Mouse (Mus musculus): Measurements from ENCODE around the gene Lbx1. TPM values are rescaled to one million over a fixed set of nuclear protein-coding genes. Genes with fewer than 3 reads are reported as not detected.
A peak's percentile ranks its signal among the peaks of the same experiment; 100 is the strongest.

Gene Lbx1
- polyA plus RNA-seq, 1 experiment from 2014 or later, result not detected

DNA sequence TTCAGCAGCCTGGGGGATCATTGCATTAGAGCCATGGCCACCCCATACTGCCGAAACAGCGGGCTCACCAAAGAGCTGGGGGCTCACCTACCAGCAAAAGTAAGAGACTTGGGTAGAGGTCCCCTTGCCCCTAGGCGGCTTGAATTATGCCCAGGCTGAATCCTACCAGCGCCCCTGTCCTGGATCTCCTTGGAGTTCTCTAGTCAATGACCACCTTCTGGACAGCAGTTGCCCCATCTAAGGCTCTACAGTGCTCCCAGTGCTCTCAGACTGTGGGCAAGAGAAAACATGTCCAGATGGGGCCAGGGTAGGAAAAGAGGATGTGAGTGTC, 6.4 kb upstream of the Lbx1 start:
- H3K4me2 ChIP-seq (ENCODE audit: low read depth, low read length), result no peak overlapping the region
- H3K27ac ChIP-seq (ENCODE audit: low read depth), result no peak overlapping the region

DNA sequence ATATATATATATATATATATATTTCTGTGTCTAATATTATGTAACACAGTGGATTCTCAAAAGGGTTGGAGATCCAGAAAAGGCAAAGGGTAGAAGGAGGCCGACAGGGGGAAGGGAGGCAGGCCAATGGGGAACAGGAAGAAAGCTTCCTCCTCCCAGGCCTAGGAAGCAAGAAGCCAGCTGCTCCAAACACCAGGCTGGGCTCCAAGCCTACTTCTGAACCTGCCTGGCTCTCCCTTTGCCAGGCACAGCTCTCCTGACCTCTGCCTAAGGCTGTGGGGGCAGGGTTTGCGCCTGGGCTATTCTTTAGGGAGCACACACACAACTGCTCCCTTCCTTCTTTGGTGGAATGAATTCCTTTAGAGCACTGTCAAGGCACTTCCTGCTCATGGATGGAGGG, 4.4 kb upstream of the Lbx1 start:
- 21% methylated on average over 2 of the region's 2 CpGs for WGBS (ENCODE audit: insufficient replicate concordance)
- TF ChIP-seq CTCF (IDR thresholded peaks at IDR 0.05; ENCODE audit: low read depth) (no peak), EP300 (IDR thresholded peaks at IDR 0.05; ENCODE audit: low read depth) (no peak)
- H3K27me3 ChIP-seq (ENCODE audit: insufficient read depth, low read length), result peaks cover 97% of the 10 kb centered on the region
- no peak overlapping the region for H3K4me3 ChIP-seq (ENCODE audit: low read depth, low read length)
- no peaks in the 10 kb centered on the region for H3K36me3 ChIP-seq (replicated peaks; ENCODE audit: insufficient read depth, low read length)
- H3K27ac ChIP-seq (ENCODE audit: low read depth), result no peak overlapping the region
- no peak for ATAC-seq
- no peaks in the 10 kb centered on the region for H3K9me3 ChIP-seq (ENCODE audit: low read length)
- H3K4me2 ChIP-seq (ENCODE audit: low read depth, low read length), result no peak overlapping the region
- DNase-seq, result no peak
- H3K4me1 ChIP-seq (ENCODE audit: insufficient read depth), result peaks cover 7% of the 10 kb centered on the region
- no peak overlapping the region for H3K9ac ChIP-seq (replicated peaks)

More for the DNA sequence above, 6.4 kb upstream of the Lbx1 start:
- Histone ChIP-seq H3K9ac (replicated peaks) (no peak overlapping the region), H3K36me3 (replicated peaks; ENCODE audit: insufficient read depth, low read length) (no peaks in the 10 kb centered on the region), H3K9me3 (ENCODE audit: low read length) (no peaks in the 10 kb centered on the region), H3K4me1 (ENCODE audit: insufficient read depth) (no peaks in the 10 kb centered on the region), H3K27me3 (ENCODE audit: insufficient read depth, low read length) (peaks cover 84% of the 10 kb centered on the region), H3K4me3 (ENCODE audit: low read depth, low read length) (no peak overlapping the region)
- WGBS (ENCODE audit: insufficient replicate concordance), result 25% methylated on average over 4 of the region's 4 CpGs
- ATAC-seq (no peak), DNase-seq (no peak)
- TF ChIP-seq CTCF (IDR thresholded peaks at IDR 0.05; ENCODE audit: low read depth) (no peak), EP300 (IDR thresholded peaks at IDR 0.05; ENCODE audit: low read depth) (no peak)

DNA sequence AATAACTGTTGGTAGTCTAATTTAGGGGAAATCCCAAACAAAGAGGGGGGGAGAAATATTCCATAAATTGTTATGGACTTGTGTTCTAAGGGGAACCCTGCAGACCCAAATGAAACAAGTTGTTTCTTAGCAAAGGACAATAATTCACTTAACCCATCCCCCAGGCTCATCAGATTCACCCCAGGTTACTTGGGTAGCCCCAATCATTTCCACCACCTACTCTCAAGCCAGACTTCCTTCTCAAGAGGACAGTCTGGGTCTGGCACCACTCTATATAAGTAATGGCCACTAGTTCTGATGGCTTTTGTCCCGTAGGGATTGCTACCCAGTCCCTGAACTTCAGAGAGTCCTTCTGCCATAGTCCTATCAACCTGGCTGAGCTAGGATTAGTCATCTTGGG, 3.6 kb upstream of the Lbx1 start:
- H3K4me3 ChIP-seq (ENCODE audit: low read depth, low read length), result no peak overlapping the region
- DNase-seq, result no peak
- H3K4me2 ChIP-seq (ENCODE audit: low read depth, low read length), result no peak overlapping the region
- no peak for ATAC-seq
- H3K27me3 ChIP-seq (ENCODE audit: insufficient read depth, low read length), result peaks cover 98% of the 10 kb centered on the region
- TF ChIP-seq CTCF (IDR thresholded peaks at IDR 0.05; ENCODE audit: low read depth), result no peak
- TF ChIP-seq EP300 (IDR thresholded peaks at IDR 0.05; ENCODE audit: low read depth), result no peak
- no peaks in the 10 kb centered on the region for H3K9me3 ChIP-seq (ENCODE audit: low read length)
- H3K36me3 ChIP-seq (replicated peaks; ENCODE audit: insufficient read depth, low read length), result no peaks in the 10 kb centered on the region
- H3K9ac ChIP-seq (replicated peaks), result no peak overlapping the region
- WGBS (ENCODE audit: insufficient replicate concordance), result 21% methylated on average over 1 of the region's 1 CpGs
- peaks cover 7% of the 10 kb centered on the region for H3K4me1 ChIP-seq (ENCODE audit: insufficient read depth)
- H3K27ac ChIP-seq (ENCODE audit: low read depth), result no peak overlapping the region

DNA sequence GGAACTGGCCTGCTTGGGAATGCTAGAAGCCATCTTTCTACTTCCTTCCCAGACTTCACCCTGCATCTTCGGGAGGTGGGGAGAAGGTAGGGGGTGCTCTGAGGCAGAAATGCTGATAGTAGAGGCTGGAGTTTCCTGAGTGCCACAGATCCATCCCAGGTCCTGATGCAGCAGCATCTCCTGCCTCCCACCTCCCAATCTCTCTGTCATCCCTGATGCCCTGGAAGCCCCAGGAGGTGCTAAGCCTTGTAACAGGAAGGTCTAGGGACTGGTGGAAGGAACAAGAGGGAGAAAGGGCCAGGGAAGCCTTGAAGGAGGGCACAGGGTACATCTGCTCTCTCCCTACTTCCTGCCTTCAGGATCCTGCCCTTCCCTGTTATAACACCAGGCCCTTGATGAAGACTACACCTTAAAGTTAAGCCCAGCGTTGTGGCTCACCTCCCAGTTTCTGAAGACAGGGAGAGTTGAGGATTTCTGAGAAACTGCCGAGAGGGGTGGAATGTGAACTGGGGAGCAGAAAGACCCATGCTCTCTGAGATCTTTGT, 2.1 kb upstream of the Lbx1 start:
- no peak for DNase-seq
- WGBS (ENCODE audit: insufficient replicate concordance), result 14% methylated on average over 3 of the region's 3 CpGs

DNA sequence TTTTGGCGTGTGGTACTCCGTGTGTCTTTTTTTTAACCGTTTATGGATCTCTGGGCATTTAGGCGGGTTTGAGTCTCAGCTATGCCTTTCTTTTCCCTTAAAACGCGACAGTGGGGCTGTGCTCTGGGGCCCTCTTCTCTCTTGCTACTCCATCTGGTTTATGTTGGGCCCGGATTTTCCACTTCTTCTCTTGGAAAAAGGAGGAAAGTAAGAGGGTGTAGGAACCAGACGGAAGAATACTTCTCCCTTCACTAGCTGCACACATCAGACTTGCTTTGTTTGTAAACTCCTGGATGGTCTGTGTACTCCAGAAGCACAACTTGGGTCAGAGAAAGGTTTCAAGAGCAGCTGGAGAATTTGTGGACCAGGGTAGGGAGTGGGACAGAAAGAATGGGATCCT, 1.5 kb upstream of the Lbx1 start:
- no peak for TF ChIP-seq EP300 (IDR thresholded peaks at IDR 0.05; ENCODE audit: low read depth)
- no peak for TF ChIP-seq CTCF (IDR thresholded peaks at IDR 0.05; ENCODE audit: low read depth)
- DNase-seq (no peak), ATAC-seq (no peak)
- no peak overlapping the region for H3K27ac ChIP-seq (ENCODE audit: low read depth)
- no peaks in the 10 kb centered on the region for H3K36me3 ChIP-seq (replicated peaks; ENCODE audit: insufficient read depth, low read length)
- no peaks in the 10 kb centered on the region for H3K9me3 ChIP-seq (ENCODE audit: low read length)
- H3K27me3 ChIP-seq (ENCODE audit: insufficient read depth, low read length), result peaks cover 98% of the 10 kb centered on the region
- no peak overlapping the region for H3K9ac ChIP-seq (replicated peaks)
- H3K4me3 ChIP-seq (ENCODE audit: low read depth, low read length), result peak overlapping the region; percentile 34; the same call in 1 of the 2 replicates
- H3K4me1 ChIP-seq (ENCODE audit: insufficient read depth), result peaks cover 7% of the 10 kb centered on the region
- no peak overlapping the region; the same call in 1 of the 2 replicates for H3K4me2 ChIP-seq (ENCODE audit: low read depth, low read length)
- 4% methylated on average over 8 of the region's 8 CpGs for WGBS (ENCODE audit: insufficient replicate concordance)

More for the DNA sequence above, 2.1 kb upstream of the Lbx1 start:
- ATAC-seq, result no peak
- H3K9ac ChIP-seq (replicated peaks), result no peak overlapping the region
- H3K4me1 ChIP-seq (ENCODE audit: insufficient read depth), result peaks cover 7% of the 10 kb centered on the region
- H3K9me3 ChIP-seq (ENCODE audit: low read length), result no peaks in the 10 kb centered on the region
- no peak overlapping the region for H3K27ac ChIP-seq (ENCODE audit: low read depth)
- TF ChIP-seq CTCF (IDR thresholded peaks at IDR 0.05; ENCODE audit: low read depth), result no peak
- H3K4me2 ChIP-seq (ENCODE audit: low read depth, low read length), result no peak overlapping the region
- peaks cover 98% of the 10 kb centered on the region for H3K27me3 ChIP-seq (ENCODE audit: insufficient read depth, low read length)
- no peaks in the 10 kb centered on the region for H3K36me3 ChIP-seq (replicated peaks; ENCODE audit: insufficient read depth, low read length)
- H3K4me3 ChIP-seq (ENCODE audit: low read depth, low read length), result no peak overlapping the region

- no peaks in the 10 kb centered on the region for H3K9me3 ChIP-seq (ENCODE audit: low read length)
- no peaks in the 10 kb centered on the region for H3K36me3 ChIP-seq (replicated peaks; ENCODE audit: insufficient read depth, low read length)
- DNase-seq (peak; percentile 34), ATAC-seq (no peak)
- H3K9ac ChIP-seq (replicated peaks), result no peak overlapping the region
- H3K4me2 ChIP-seq (ENCODE audit: low read depth, low read length), result peak overlapping the region; percentile 52
- H3K27me3 ChIP-seq (ENCODE audit: insufficient read depth, low read length), result peaks cover 98% of the 10 kb centered on the region
- TF ChIP-seq CTCF (IDR thresholded peaks at IDR 0.05; ENCODE audit: low read depth) (no peak), EP300 (IDR thresholded peaks at IDR 0.05; ENCODE audit: low read depth) (no peak)
- peaks cover 11% of the 10 kb centered on the region for H3K4me1 ChIP-seq (ENCODE audit: insufficient read depth)
- peak overlapping the region; percentile 34 for H3K4me3 ChIP-seq (ENCODE audit: low read depth, low read length)
- WGBS (ENCODE audit: insufficient replicate concordance), result 0% methylated on average over 33 of the region's 39 CpGs
- no peak overlapping the region for H3K27ac ChIP-seq (ENCODE audit: low read depth)
Measured at GRCm38 (mm10) chr19:45236363-45236942, 841 bp upstream of the Lbx1 start.
